In genomic region chr4:89313461-89313860, GRCm38 (mm10) we compare ENCODE assay signal across 17 mouse cellular contexts. TPM values are rescaled to one million over a fixed set of nuclear protein-coding genes. Genes with fewer than 3 reads are reported as not detected.
DNase-seq lines count a peak whose midpoint lies in the region; ATAC-seq and TF ChIP-seq lines count a peak whose summit lies in the region.
"Had no signal": no experiment of that assay in that cellular context is flagged by ENCODE, and none has a peak within 500 bp of the region (broad histone marks: within the 10 kb centered on the region; RNA-seq: fewer than 3 reads in every experiment).

No protein-coding gene starts in this region.

- H3K36me3 ChIP-seq in intestine, postnatal 0 days (ENCODE audit: control insufficient read depth, insufficient read depth), result no peaks in the 10 kb centered on the region
- H3K36me3 ChIP-seq: embryonic facial prominence, embryonic 15.5 days; G1E; limb, embryonic 13.5 days had no signal

- H3K27me3 ChIP-seq in cerebellum, adult 2 months (ENCODE audit: control insufficient read depth, insufficient read depth, low read length), result peaks cover 3% of the 10 kb centered on the region; the same call in 1 of the 2 replicates
- H3K27me3 ChIP-seq in intestine, postnatal 0 days (replicated peaks; ENCODE audit: control insufficient read depth, insufficient read depth, low read length), result peaks cover 32% of the 10 kb centered on the region

- no peak overlapping the region for H3K4me3 ChIP-seq in cerebellum, adult 2 months (replicated peaks; ENCODE audit: insufficient read depth, low read depth, low read length)
- H3K4me3 ChIP-seq in intestine, postnatal 0 days (ENCODE audit: low read depth, low read length), result no peak overlapping the region
- H3K4me3 ChIP-seq: embryonic facial prominence, embryonic 15.5 days; limb, embryonic 13.5 days had no signal

- no peaks in the 10 kb centered on the region for H3K9me3 ChIP-seq in intestine, postnatal 0 days (ENCODE audit: control insufficient read depth)
- H3K9me3 ChIP-seq: embryonic facial prominence, embryonic 15.5 days; limb, embryonic 13.5 days had no signal

- no peak overlapping the region for H3K9ac ChIP-seq in intestine, postnatal 0 days (ENCODE audit: low read depth, low read length)
- H3K9ac ChIP-seq: embryonic facial prominence, embryonic 15.5 days; limb, embryonic 13.5 days had no signal

- 61% methylated on average over 13 of the region's 13 CpGs for WGBS in cerebellum, adult 2 months
- WGBS in intestine, postnatal 0 days, result 8% methylated on average over 13 of the region's 13 CpGs

- no peak for TF ChIP-seq CTCF in cerebellum, adult 2 months (IDR thresholded peaks at IDR 0.05; ENCODE audit: borderline replicate concordance, insufficient read depth, low read depth, low read length)
- no peak for TF ChIP-seq CTCF in intestine, postnatal 0 days (IDR thresholded peaks at IDR 0.05; ENCODE audit: low read depth)

- DNase-seq in adrenal gland, postnatal 25 days, result peak; percentile 20
- DNase-seq in adrenal gland, adult 18-20 months (ENCODE audit: low spot score in 2 of 2), result no peak
- peak; percentile 71 for DNase-seq in kidney, postnatal 10 days
- DNase-seq in kidney, postnatal 14 days, result no peak
- peak; percentile 47 for DNase-seq in thymus, postnatal 4 days
- DNase-seq in thymus, postnatal 25 days, result no peak
- DNase-seq in cerebellum, adult 2 months, result no peak
- DNase-seq: cerebellum, adult 11 months; heart, adult 18-20 months; kidney, adult 9 months; lung, postnatal 36 days had no signal

- no peak overlapping the region for H3K27ac ChIP-seq in cerebellum, adult 2 months (ENCODE audit: insufficient read depth, low read length)
- no peak overlapping the region for H3K27ac ChIP-seq in intestine, postnatal 0 days (ENCODE audit: low read depth, low read length)
- H3K27ac ChIP-seq: embryonic facial prominence, embryonic 15.5 days; limb, embryonic 13.5 days had no signal

- no peak overlapping the region for H3K4me2 ChIP-seq in intestine, postnatal 0 days (replicated peaks; ENCODE audit: low read depth)
- H3K4me2 ChIP-seq: embryonic facial prominence, embryonic 15.5 days; limb, embryonic 13.5 days had no signal

- TF ChIP-seq POLR2A in cerebellum, adult 2 months (IDR thresholded peaks at IDR 0.05; ENCODE audit: borderline replicate concordance, insufficient read depth, low read length), result no peak

- ATAC-seq in intestine, postnatal 0 days, result no peak
- ATAC-seq: forebrain, embryonic 16.5 days had no signal

- no peaks in the 10 kb centered on the region for H3K4me1 ChIP-seq in cerebellum, adult 2 months (ENCODE audit: control insufficient read depth, insufficient read depth, low read length)
- H3K4me1 ChIP-seq in intestine, postnatal 0 days (replicated peaks; ENCODE audit: control insufficient read depth, insufficient read depth, low read length), result no peaks in the 10 kb centered on the region

RNA-seq across cellular contexts. Expression of gene Cdkn2b, which starts 2.6 kb away (rescaled TPM):
- 4.9 TPM in 2 replicates for total RNA-seq in adrenal gland, postnatal 25 days (2021)
- 10 to 100 TPM; 11.3 to 12.8 TPM for total RNA-seq in adrenal gland, adult 18-20 months (2021)
- 1.3 and 1.4 TPM in 2 replicates for polyA plus RNA-seq in cerebellum, adult 2 months (2012; rRNA removed)
- polyA plus RNA-seq in intestine, postnatal 0 days (2015; fragmentation: Nextera tagmentation; extraction: Ambion mirVana), result 65.6 and 67.2 TPM in 2 replicates
- polyA plus RNA-seq: G1E had no signal

RNA-seq across cellular contexts. Expression of gene Cdkn2a, which starts 19.0 kb away (rescaled TPM):
- total RNA-seq in adrenal gland, postnatal 25 days (2021), result 1.6 and 1.8 TPM in 2 replicates
- 1 to 10 TPM; 8.3 to 9.0 TPM for total RNA-seq in adrenal gland, adult 18-20 months (2021)
- 0.16 TPM in 1 of 2 replicates, not detected in the other for polyA plus RNA-seq in cerebellum, adult 2 months (2012; rRNA removed)
- polyA plus RNA-seq in intestine, postnatal 0 days (2015; fragmentation: Nextera tagmentation; extraction: Ambion mirVana), result not detected in 2 replicates
- total RNA-seq: G1E; heart, postnatal 25 days had no signal
- polyA plus RNA-seq: embryonic facial prominence, embryonic 15.5 days; forebrain, embryonic 16.5 days; G1E; limb, embryonic 13.5 days had no signal

Comparison
In these comparisons a context has a peak if more than half of its experiments do, and no peak if none do; other contexts are left out.
1. DNase-seq: peak in adrenal gland, postnatal 25 days (single experiment), kidney, postnatal 10 days (single experiment) and thymus, postnatal 4 days (single experiment); none in adrenal gland, adult 18-20 months (0 of 2), kidney, postnatal 14 days (single experiment), thymus, postnatal 25 days (single experiment) and cerebellum, adult 2 months (0 of 2).